In the genomic region with DNA sequence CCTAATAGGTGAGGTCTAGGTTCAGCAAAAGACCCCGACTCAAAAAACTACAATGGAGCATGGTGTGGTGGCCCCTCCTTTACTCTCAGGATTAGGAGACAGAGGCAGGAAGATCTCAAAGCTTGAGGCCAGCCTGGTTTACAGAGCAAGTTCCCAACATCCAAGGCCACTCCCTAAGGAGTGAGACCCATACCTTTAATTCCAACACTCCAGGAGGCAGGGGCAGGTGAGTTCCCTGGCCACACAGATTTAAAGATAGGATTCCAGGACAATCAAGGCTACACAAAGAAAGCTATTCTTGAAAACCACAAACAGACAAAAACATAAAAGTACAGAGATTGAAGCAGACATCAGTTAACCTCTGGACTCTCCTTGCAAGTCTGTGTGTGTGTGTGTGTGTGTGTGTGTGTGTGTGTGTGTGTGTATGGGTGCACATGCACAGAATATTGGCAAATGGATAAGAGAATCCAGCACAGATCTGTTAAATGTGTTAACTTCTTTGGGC, we compare ENCODE assay signal across 1 mouse cellular context.
TF ChIP-seq lines count a peak whose summit lies in the region.

No protein-coding gene starts in this region.

TF ChIP-seq in ES-E14, 5 proteins besides CTCF, POLR2A, EP300 and RAD21:
- TF ChIP-seq ZNF384 (IDR thresholded peaks at IDR 0.05; ENCODE audit: low read depth, low read length) (no peak), MAFK (IDR thresholded peaks at IDR 0.05; ENCODE audit: insufficient read depth, low read depth, low read length) (no peak), ZC3H11A (IDR thresholded peaks at IDR 0.05; ENCODE audit: borderline replicate concordance, low read depth, low read length) (no peak), CHD2 (IDR thresholded peaks at IDR 0.05; ENCODE audit: low read depth, low read length) (no peak; the same call in 1 of the 2 replicates), HCFC1 (IDR thresholded peaks at IDR 0.05; ENCODE audit: borderline replicate concordance, insufficient read depth, low read length) (no peak)
